Mouse (Mus musculus): ENCODE data around the gene Slc24a3.

DNA sequence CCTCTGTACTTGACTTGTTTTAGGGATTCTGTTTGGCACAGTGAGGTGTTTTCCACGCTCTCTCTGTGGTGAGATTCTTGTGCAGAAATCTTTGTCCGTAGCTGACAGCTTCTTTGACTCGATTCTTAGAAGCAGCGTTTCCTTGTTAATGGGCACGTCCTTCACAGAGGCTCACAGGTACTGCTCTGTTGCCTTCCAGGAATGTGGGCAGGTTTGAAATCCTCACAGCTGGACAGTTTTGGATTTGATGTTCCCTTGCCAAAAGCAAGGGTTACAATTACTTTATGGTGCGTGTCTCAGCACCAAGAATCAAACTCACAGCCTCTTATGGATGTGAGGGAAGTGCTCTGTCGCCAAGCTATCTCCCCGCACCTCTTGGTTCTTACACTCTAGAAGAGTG is 14.9 kb downstream of the Slc24a3 start:
- TF ChIP-seq CTCF (IDR thresholded peaks at IDR 0.05; ENCODE audit: borderline replicate concordance, extremely low read depth, insufficient read depth, insufficient read length), result no peak
- no peak for TF ChIP-seq POLR2A (IDR thresholded peaks at IDR 0.05; ENCODE audit: borderline replicate concordance, extremely low read depth, insufficient read depth, insufficient read length, poor library complexity, severe bottlenecking)

Measured in brain, embryonic 14.5 days (tissue).